Mouse (Mus musculus) left cerebral cortex, adult 6 months (tissue): ENCODE data around the gene Ppfibp2. TPM values are rescaled to one million over a fixed set of nuclear protein-coding genes. Genes with fewer than 3 reads are reported as not detected.

Source experiments
- long read RNA-seq, 2 experiments: library from polyadenylated mRNA; unstranded; transcript quantifications; one replicate each; pipeline ENCODE4 v2.0.0; 2019 to 2020
- polyA plus RNA-seq: library from polyadenylated mRNA; unstranded; fragments of <200 nt; fragmentation: Nextera tagmentation; gene quantifications from 2 replicates; pipeline ENCODE4 v1.2.3, GENCODE M21; 2021

The Ppfibp2 gene
- polyA plus RNA-seq, result 3.4 and 3.9 TPM in 2 replicates
- long read RNA-seq, experiment 1, partial matches to known transcripts, result 14 of 23 reads
- long read RNA-seq, experiment 1, other reads (novel, unspliced or antisense), result 7 of 23 reads
- long read RNA-seq, experiment 2, partial matches to known transcripts, result 5 of 10 reads
- long read RNA-seq, experiment 2, other reads (novel, unspliced or antisense), result 4 of 10 reads

GRCm38 (mm10) chr7:107594857-107595402, at the start of gene Ppfibp2:
Gene Ppfibp2, plus strand, starts transcription at chr7:107595207.

GRCm38 (mm10) chr7:107567261-107567671, 27.7 kb upstream of the Ppfibp2 start, which contains the start of gene Olfml1:
Gene Olfml1, plus strand, starts transcription at chr7:107567446.

DNA sequence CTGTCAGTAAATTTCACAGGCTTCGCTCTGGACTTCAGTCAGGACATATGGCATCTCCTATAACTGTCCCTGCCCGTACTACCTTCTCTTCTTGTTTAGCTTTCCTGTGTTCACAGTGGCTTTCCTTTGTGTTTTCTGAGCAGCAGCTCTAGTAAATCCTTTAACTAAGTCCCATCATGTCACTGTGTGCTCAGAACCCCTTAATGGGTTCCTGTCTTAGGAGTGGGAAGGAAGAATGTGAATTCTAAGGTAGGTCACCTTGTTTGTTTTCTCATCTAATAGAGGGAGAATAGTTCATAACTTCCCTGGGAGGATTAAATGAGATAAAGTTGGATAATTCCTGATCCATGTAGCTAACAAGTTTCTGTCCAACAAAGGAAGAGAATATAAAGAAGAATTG, 30.1 kb downstream of the Ppfibp2 start, which contains the start of gene 5330417H12Rik:
Gene 5330417H12Rik (minus strand): TSS at position 101 of the 400 bp plus-strand sequence.

DNA sequence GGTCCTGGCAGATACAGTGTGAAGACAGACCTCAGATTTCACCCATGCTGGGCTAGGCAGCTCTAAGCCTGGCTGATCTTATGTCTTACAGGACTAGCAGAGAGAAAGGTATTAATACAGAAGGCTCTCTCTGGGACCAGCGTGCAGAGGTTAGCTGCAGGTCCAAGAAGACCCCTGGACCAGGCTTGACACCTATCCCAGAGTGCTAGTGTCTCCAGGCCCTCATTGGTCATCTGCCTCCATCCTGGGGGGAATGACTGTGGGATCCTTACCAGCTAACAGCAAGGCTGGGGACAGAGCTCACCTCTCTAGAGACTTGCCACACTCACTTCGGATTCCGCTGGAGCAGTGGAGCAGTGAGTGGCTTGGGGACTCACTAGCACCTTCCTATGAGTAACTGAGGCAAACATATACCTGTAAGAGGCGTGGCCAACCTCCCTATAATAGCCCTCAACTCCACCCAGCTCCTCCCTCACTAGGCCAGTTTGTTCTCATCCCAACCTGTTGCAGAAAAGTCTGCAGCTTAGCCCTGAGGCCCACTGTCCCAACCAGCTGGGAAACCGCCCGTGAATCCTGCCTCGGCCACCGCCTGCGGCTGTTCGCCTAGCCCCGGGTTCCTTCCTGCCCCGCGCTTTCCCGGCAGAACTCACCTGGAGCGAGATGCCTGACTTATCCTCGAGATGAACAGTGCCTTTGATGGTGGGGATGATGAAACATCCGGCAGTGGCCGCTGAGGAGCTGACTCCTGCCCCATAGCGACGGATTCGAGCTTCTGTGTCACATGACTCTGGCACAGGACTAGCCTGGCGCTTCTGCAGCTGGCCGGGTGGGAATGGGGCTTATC, 162.5 kb downstream of the Ppfibp2 start, which contains the start of gene Cyb5r2:
Gene Cyb5r2 (minus strand): TSS at position 725 of the 844 bp plus-strand sequence.

Other genes starting within 250 kb of the Ppfibp2 start
- gene Syt9, start 224.5 kb upstream of the Ppfibp2 start, polyA plus RNA-seq, result 2.0 and 3.1 TPM in 2 replicates
- gene Olfml1, start 27.8 kb upstream of the Ppfibp2 start, polyA plus RNA-seq, result 15.9 and 16.1 TPM in 2 replicates
- not detected in 2 replicates for gene 5330417H12Rik, start 30.0 kb downstream of the Ppfibp2 start, polyA plus RNA-seq
- 0.49 and 0.92 TPM in 2 replicates for gene Cyb5r2, start 162.8 kb downstream of the Ppfibp2 start, polyA plus RNA-seq
- gene Ovch2, start 206.0 kb downstream of the Ppfibp2 start, polyA plus RNA-seq, result not detected in 2 replicates
- not detected in 2 replicates for gene Olfr467, start 217.1 kb downstream of the Ppfibp2 start, polyA plus RNA-seq
- not detected in 2 replicates for gene Olfr469, start 230.3 kb downstream of the Ppfibp2 start, polyA plus RNA-seq